Mouse (Mus musculus) hindbrain, embryonic 10.5 days (tissue): Measurements from ENCODE around the gene Dock9. TPM values are rescaled to one million over a fixed set of nuclear protein-coding genes. Genes with fewer than 3 reads are reported as not detected.

ENCODE experiments used
- DNase-seq: peaks from one replicate; pipeline ENCODE4 v3.0.0-alpha.2; 2017; ENCODE audit warnings: low spot score
- H3K27ac ChIP-seq: fragments of 300-500 bp; sonication (generic); 2 replicates; pipeline ENCODE4 v1.5.1; 2016; ENCODE audit warnings: mild to moderate bottlenecking, moderate library complexity
- H3K27me3 ChIP-seq: fragments of 300-500 bp; sonication (generic); 2 replicates; pipeline ENCODE4 v1.6.1; 2016; ENCODE audit warnings: mild to moderate bottlenecking; ENCODE audit not compliant: poor library complexity, insufficient read depth, severe bottlenecking
- H3K36me3 ChIP-seq: fragments of 300-500 bp; sonication (generic); 2 replicates; pipeline ENCODE4 v1.6.1; 2016; ENCODE audit warnings: mild to moderate bottlenecking, moderate library complexity
- H3K4me1 ChIP-seq: fragments of 300-500 bp; sonication (generic); replicated peaks from 2 replicates; pipeline ENCODE4 v1.6.1; 2016; ENCODE audit warnings: mild to moderate bottlenecking
- H3K4me3 ChIP-seq: fragments of 300-500 bp; sonication (generic); 2 replicates; pipeline ENCODE4 v1.5.1; 2016; ENCODE audit warnings: mild to moderate bottlenecking, moderate library complexity
- H3K9me3 ChIP-seq: fragments of 300-500 bp; sonication (generic); 2 replicates; pipeline ENCODE4 v1.6.1; 2016; ENCODE audit warnings: mild to moderate bottlenecking, moderate library complexity
- WGBS: fragments of 180-500 bp; shearing (Covaris S2); methylation state at CpG from one replicate; pipeline ENCODE4 v1.1.7; 2016; 5-methylcytosine and 5-hydroxymethylcytosine counted together
- polyA plus RNA-seq: library from polyadenylated mRNA; unstranded; fragments of >200 nt; fragmentation: Nextera tagmentation; extraction: Ambion mirVana; gene quantifications from 2 replicates; pipeline ENCODE4 v1.2.1, GENCODE M21; 2016

Dock9 gene
- polyA plus RNA-seq, 1 experiment from 2014 or later: 3.3 TPM

- 86% methylated on average over 12 of the region's 12 CpGs for WGBS
- no peak for DNase-seq
- Histone ChIP-seq H3K27me3 (no peaks in the 10 kb centered on the region), H3K27ac (no peak overlapping the region), H3K36me3 (0 out of 2 replicates have a peak, but pooled peaks cover 2% of the 10 kb centered on the region), H3K4me3 (no peak overlapping the region), H3K4me1 (no peaks in the 10 kb centered on the region), H3K9me3 (no peaks in the 10 kb centered on the region)
Measured at GRCm38 (mm10) chr14:121659061-121659824, 138.4 kb downstream of the Dock9 start.

DNA sequence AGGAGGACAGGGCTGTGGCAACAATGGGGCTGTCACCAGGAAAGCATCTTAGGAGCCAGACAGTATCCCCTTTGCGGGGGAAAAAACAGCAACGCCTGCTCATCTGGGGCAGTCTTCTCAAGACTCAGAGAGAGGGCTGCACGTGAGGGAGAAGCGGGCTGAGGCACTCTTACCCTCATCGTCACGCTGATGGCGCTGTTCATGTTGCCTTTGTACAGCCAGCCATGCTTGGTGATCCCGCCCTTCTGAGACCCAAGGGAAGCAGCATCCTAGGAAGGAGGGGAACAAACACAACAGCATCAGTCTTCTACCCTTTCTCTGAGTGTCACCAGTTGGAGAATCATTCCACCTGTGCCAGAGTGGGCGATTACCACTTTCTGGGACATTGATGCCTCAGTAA, 139.1 kb downstream of the Dock9 start:
- 84% methylated on average over 9 of the region's 9 CpGs for WGBS
- no peak overlapping the region for H3K27ac ChIP-seq
- H3K9me3 ChIP-seq: no peaks in the 10 kb centered on the region
- H3K27me3 ChIP-seq: no peaks in the 10 kb centered on the region
- H3K4me3 ChIP-seq: no peak overlapping the region
- 0 out of 2 replicates have a peak, but pooled peaks cover 2% of the 10 kb centered on the region for H3K36me3 ChIP-seq
- no peak for DNase-seq
- no peaks in the 10 kb centered on the region for H3K4me1 ChIP-seq

DNA sequence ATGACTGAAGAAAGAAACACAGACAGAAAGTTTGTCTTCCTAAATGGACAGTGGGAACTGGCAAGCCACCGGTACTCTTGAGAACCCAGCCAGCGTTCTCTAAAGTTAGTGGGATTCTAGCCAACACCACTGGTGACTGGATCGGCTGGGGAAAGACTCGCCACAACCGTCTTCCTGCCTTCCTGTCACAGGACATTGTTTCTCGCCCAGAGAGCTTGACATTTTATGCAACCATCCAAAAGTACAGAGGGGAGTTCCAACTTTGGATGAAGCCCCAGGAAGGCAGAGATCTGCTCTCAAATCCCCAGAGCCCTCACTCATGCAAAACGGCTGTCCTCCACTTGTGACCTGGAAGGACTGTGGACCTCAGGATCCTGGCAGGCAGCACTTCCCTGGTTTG, 140.0 kb downstream of the Dock9 start:
- DNase-seq: no peak
- 85% methylated on average over 7 of the region's 7 CpGs for WGBS
- Histone ChIP-seq H3K36me3 (0 out of 2 replicates have a peak, but pooled peaks cover 2% of the 10 kb centered on the region), H3K9me3 (no peaks in the 10 kb centered on the region), H3K27me3 (no peaks in the 10 kb centered on the region), H3K4me3 (no peak overlapping the region), H3K4me1 (no peaks in the 10 kb centered on the region), H3K27ac (no peak overlapping the region)

DNA sequence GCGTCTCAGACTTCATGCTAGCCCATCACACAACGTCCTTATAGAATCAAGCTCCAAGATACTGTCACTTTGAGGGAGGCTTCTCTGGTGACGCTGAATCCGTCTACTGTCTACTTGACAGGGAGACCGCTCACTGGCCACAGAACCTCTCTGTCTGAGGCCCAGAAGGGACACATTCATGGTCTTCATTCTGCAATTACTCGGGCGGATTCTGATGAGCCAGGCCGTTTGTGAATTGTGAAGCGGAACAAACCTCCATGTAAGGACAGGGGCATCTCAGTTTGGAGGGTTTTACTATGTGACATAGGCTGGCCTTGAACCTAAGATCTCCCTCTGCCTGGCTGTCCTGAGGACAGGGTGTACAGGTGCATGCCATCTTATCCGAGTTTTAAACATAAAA, 140.7 kb downstream of the Dock9 start:
- 0 out of 2 replicates have a peak, but pooled peaks cover 2% of the 10 kb centered on the region for H3K36me3 ChIP-seq
- H3K4me1 ChIP-seq: no peaks in the 10 kb centered on the region
- DNase-seq: no peak
- H3K27me3 ChIP-seq: no peaks in the 10 kb centered on the region
- WGBS: 92% methylated on average over 10 of the region's 10 CpGs
- H3K27ac ChIP-seq: no peak overlapping the region
- no peaks in the 10 kb centered on the region for H3K9me3 ChIP-seq
- no peak overlapping the region for H3K4me3 ChIP-seq

- no peak overlapping the region for H3K4me3 ChIP-seq
- no peaks in the 10 kb centered on the region for H3K27me3 ChIP-seq
- DNase-seq: no peak
- H3K9me3 ChIP-seq: no peaks in the 10 kb centered on the region
- WGBS: 82% methylated on average over 2 of the region's 2 CpGs
- 0 out of 2 replicates have a peak, but pooled peaks cover 2% of the 10 kb centered on the region for H3K36me3 ChIP-seq
- no peak overlapping the region for H3K27ac ChIP-seq
- H3K4me1 ChIP-seq: no peaks in the 10 kb centered on the region
Measured at GRCm38 (mm10) chr14:121654977-121655376, 142.7 kb downstream of the Dock9 start.

DNA sequence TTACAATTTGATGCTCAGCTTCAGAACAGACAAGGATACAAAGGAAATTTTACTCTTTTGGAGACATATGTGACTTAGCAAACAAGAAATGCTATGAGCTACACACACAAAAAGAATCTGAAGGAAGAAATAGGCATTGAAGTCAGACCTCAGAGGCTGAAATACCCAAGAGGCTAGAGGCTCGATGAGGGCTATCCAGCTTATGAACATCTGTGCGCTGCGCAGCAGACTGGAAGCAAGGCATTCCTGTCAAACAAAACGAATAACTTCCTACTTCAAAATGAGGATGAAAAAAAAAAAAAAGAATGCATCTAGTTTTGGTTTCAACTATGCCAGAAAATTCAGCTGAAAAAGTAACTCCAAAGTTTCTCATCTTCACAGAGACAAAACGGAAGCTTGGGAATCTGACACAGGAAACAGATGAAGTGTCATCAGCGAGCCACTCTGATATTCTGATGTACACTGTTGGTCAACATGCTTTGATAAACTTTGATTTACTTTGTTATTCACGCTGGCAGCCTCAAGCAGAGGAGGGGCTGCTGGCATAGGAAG, 143.1 kb downstream of the Dock9 start:
- DNase-seq: no peak
- H3K27me3 ChIP-seq: no peaks in the 10 kb centered on the region
- no peaks in the 10 kb centered on the region for H3K9me3 ChIP-seq
- H3K4me1 ChIP-seq: no peaks in the 10 kb centered on the region
- no peak overlapping the region for H3K4me3 ChIP-seq
- WGBS: 79% methylated on average over 7 of the region's 7 CpGs
- H3K27ac ChIP-seq: no peak overlapping the region
- 0 out of 2 replicates have a peak, but pooled peaks cover 2% of the 10 kb centered on the region for H3K36me3 ChIP-seq

DNA sequence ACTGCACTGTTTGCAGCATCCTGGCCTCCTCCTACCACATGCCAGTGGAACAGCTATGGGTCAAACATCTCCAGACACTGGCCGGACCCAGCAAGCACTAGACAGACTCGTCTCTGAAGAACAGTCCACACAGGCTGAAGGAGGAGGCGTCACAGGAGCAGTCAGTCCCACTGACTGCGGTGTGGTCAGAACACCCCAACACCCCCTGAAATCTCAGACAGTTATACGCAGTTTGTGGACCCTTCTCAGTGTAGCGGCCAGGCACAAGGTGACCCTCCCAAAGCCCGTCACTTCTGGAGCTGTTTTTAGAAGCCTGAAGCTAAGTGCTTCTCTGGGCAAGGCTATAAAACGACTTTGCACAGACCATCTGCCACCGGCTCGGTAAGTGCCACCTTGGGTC, 143.9 kb downstream of the Dock9 start:
- no peak for DNase-seq
- Histone ChIP-seq H3K4me1 (peaks cover 2% of the 10 kb centered on the region; the same call in 1 of the 2 replicates), H3K4me3 (no peak overlapping the region), H3K36me3 (0 out of 2 replicates have a peak, but pooled peaks cover 2% of the 10 kb centered on the region), H3K27me3 (no peaks in the 10 kb centered on the region), H3K9me3 (no peaks in the 10 kb centered on the region), H3K27ac (no peak overlapping the region)
- WGBS: 91% methylated on average over 10 of the region's 10 CpGs

DNA sequence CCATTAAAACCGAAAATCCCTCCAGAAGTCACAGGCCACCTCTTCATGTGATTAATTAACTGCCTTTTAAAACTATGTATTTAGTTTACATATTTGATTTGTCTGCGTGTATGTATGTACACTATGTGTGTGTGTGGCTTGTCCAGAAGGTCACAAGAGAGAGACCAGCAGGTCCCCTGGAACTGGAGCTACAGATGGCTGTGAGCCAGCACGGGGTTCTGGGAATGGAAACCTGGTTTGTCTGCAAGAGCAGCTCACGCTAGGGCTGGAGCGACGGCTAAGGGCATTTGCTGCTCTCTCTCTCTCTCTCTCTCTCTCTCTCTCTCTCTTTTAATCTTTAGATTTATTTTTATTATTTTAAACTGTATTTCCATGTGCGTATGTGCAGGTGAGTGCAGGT, 144.4 kb downstream of the Dock9 start:
- 89% methylated on average over 7 of the region's 7 CpGs for WGBS
- H3K4me1 ChIP-seq: peaks cover 6% of the 10 kb centered on the region; the same call in 1 of the 2 replicates
- no peak overlapping the region for H3K27ac ChIP-seq
- no peaks in the 10 kb centered on the region for H3K27me3 ChIP-seq
- H3K36me3 ChIP-seq: 0 out of 2 replicates have a peak, but pooled peaks cover 2% of the 10 kb centered on the region
- H3K9me3 ChIP-seq: no peaks in the 10 kb centered on the region
- DNase-seq: no peak
- no peak overlapping the region for H3K4me3 ChIP-seq

GRCm38 (mm10) chr14:121648581-121649060, 149.0 kb downstream of the Dock9 start:
- no peaks in the 10 kb centered on the region for H3K27me3 ChIP-seq
- DNase-seq: no peak
- peak overlapping the region; percentile 64 for H3K27ac ChIP-seq
- H3K4me1 ChIP-seq: peaks cover 6% of the 10 kb centered on the region; the same call in 1 of the 2 replicates
- no peaks in the 10 kb centered on the region for H3K9me3 ChIP-seq
- H3K4me3 ChIP-seq: no peak overlapping the region
- no peaks in the 10 kb centered on the region for H3K36me3 ChIP-seq
- 63% methylated on average over 9 of the region's 9 CpGs for WGBS

DNA sequence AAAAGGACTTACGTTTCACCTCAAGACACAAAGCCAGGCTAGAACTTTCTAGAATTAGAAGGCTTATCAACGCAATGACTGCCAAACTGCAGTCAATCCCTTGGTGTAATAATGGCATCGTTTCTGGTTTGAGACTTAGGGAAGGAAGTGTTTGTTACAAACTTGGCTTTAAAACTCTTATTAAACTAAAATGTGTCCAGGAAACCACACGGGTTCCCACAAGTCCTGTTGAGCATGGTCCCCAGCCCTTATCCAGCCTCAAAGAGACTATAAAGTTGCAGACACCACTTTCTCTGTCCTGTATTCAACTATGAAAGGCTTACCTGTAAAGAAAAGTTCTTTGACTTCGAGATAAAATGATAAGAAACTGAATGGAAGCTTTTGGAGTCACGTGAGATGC, 149.9 kb downstream of the Dock9 start:
- no peak for DNase-seq
- no peak overlapping the region for H3K27ac ChIP-seq
- H3K4me3 ChIP-seq: no peak overlapping the region
- no peaks in the 10 kb centered on the region for H3K9me3 ChIP-seq
- H3K4me1 ChIP-seq: peaks cover 6% of the 10 kb centered on the region; the same call in 1 of the 2 replicates
- H3K36me3 ChIP-seq: no peaks in the 10 kb centered on the region
- no peaks in the 10 kb centered on the region for H3K27me3 ChIP-seq
- WGBS: 90% methylated on average over 6 of the region's 6 CpGs

DNA sequence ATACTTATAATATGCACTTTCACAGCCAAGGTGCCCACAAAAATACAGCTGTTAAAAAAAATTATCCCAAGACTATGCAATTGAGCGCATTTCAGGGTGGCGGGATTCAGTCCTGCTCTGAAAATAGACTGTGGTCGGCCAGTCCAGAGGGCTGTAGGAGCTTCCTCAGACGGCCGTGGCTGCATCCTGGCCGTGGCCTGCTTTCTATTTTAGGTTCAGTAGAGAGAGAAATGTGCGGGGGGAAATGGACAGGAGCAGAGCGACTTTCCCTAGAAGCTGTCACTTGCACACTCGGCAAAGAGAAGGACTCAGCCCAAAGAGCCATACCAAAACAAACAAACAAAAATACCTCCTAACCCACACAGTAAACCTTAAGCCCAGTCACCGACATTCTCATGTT, 151.0 kb downstream of the Dock9 start:
- no peak overlapping the region for H3K27ac ChIP-seq
- WGBS: 79% methylated on average over 10 of the region's 10 CpGs
- no peaks in the 10 kb centered on the region for H3K27me3 ChIP-seq
- no peaks in the 10 kb centered on the region for H3K9me3 ChIP-seq
- H3K4me1 ChIP-seq: peaks cover 6% of the 10 kb centered on the region; the same call in 1 of the 2 replicates
- H3K4me3 ChIP-seq: no peak overlapping the region
- DNase-seq: no peak
- H3K36me3 ChIP-seq: no peaks in the 10 kb centered on the region

DNA sequence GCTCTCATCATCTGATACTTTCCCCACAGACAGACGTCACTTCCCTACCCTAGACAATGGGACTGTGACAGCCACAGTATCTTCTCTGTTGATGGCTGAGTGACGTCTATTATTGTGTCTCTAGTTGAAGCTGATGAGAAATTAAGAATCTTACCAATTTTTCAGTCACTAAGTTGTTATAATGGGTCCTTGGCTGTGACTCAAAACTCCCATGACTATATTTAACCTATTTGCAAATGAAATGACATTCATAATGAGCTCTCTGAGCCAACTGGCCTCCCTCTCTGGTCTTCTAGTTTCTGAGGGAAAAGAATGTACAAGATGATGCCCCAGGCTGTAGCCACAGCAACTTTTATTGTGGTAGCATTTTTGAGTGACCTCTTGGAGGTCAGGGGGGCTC, 153.3 kb downstream of the Dock9 start:
- Histone ChIP-seq H3K4me3 (no peak overlapping the region), H3K4me1 (peaks cover 6% of the 10 kb centered on the region; the same call in 1 of the 2 replicates), H3K36me3 (0 out of 2 replicates have a peak, but pooled peaks cover 2% of the 10 kb centered on the region), H3K27me3 (no peaks in the 10 kb centered on the region), H3K9me3 (no peaks in the 10 kb centered on the region), H3K27ac (no peak overlapping the region)
- 79% methylated on average over 2 of the region's 2 CpGs for whole genome bisulfite sequencing
- no peak for DNase-seq

DNA sequence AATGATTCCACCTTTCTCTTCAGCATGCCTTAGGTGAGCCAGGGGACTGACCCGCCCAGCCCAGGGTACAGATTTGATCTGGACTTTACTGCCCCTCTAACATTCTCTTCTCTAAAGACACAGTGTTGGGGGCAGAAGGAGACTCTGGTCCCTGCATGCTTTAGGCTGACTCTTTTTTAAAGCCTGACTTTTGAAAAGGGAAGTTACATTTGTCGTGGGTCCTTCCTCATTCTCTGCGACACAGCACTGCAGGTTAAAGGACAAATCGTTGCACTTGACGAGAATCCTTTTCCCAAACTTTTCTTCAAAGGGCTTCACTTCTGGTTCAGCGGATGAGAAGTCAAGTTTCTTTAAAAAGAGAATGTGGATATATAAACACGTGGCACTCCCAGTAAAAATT, 156.4 kb downstream of the Dock9 start:
- H3K4me3 ChIP-seq: no peak overlapping the region
- no peak for DNase-seq
- 85% methylated on average over 7 of the region's 7 CpGs for WGBS
- H3K27me3 ChIP-seq: no peaks in the 10 kb centered on the region
- H3K9me3 ChIP-seq: no peaks in the 10 kb centered on the region
- H3K36me3 ChIP-seq: peaks cover 9% of the 10 kb centered on the region; the same call in 1 of the 2 replicates
- H3K27ac ChIP-seq: no peak overlapping the region
- H3K4me1 ChIP-seq: no peaks in the 10 kb centered on the region
